14 mouse cellular contexts compared by ENCODE assay signal in genomic region chr3:119382395-119382794, GRCm38 (mm10).
"Had no signal": no experiment of that assay in that cellular context is flagged by ENCODE, and none has a peak within 500 bp of the region (broad histone marks: within the 10 kb centered on the region; RNA-seq: fewer than 3 reads in every experiment).

No protein-coding gene starts in this region.

- ATAC-seq: midbrain, embryonic 13.5 days; midbrain, embryonic 15.5 days had no signal

- DNase-seq: lung, adult 18-20 months; lung, embryonic 14.5 days; lung, postnatal 10 days; lung, postnatal 4 days; retina, postnatal 1 day; right cerebral cortex, adult 18-20 months; right cerebral cortex, postnatal 25 days; right cerebral cortex, postnatal 4 days; spleen, adult 18-20 months; thymus, adult 18-20 months; thymus, postnatal 14 days; thymus, postnatal 36 days had no signal
